Mouse (Mus musculus) left cerebral cortex, adult 2 months (tissue): ENCODE results near the gene Rpgrip1l. TPM values are rescaled to one million over a fixed set of nuclear protein-coding genes. Genes with fewer than 3 reads are reported as not detected.

Experiments
- DNase-seq, 2 experiments: peaks; one replicate each; pipeline ENCODE4 v3.0.0; 2021 to 2022; ENCODE audit warnings: low spot score in 2 of 2, mixed read lengths in 1 of 2; ENCODE audit errors: extremely low spot score in 1 of 2
- H3K27ac ChIP-seq: fragments of 200-600 bp; 2 replicates; pipeline ENCODE4 v1.8.1; 2022
- H3K4me3 ChIP-seq: fragments of 200-600 bp; 2 replicates; pipeline ENCODE4 v1.8.1; 2022
- CTCF ChIP-seq: fragments of 200-600 bp; IDR thresholded peaks from 2 replicates; pipeline ENCODE4 v1.8.1; 2022; ENCODE audit warnings: antibody characterized with exemption, mild to moderate bottlenecking, moderate library complexity
- intact Hi-C: fragments of 180-260 bp; cut with DNase I; formaldehyde crosslinking; loops from one replicate; pipeline ENCODE4 v1.15.1; 2025
- long read RNA-seq, 2 experiments: library from polyadenylated mRNA; stranded (forward); transcript quantifications; one replicate each; pipeline ENCODE4 v2.0.0; 2021; ENCODE audit warnings: borderline mapping rate in 2 of 2
- total RNA-seq, 2 experiments: library from RNA; stranded (reverse); gene quantifications; 2 replicates each; pipeline ENCODE4 v1.2.3; 2021

Rpgrip1l gene
- 10 to 100 TPM; 22.6 to 27.3 TPM for total RNA-seq
- long read RNA-seq, experiment 1, partial matches to known transcripts: 4 of 4 reads
- long read RNA-seq, experiment 1, other reads (novel, unspliced or antisense): 0 of 4 reads
- long read RNA-seq, experiment 2, full-length matches to known transcripts: 1 of 5 reads
- long read RNA-seq, experiment 2, partial matches to known transcripts: 2 of 5 reads
- long read RNA-seq, experiment 2, other reads (novel, unspliced or antisense): 2 of 5 reads

DNA sequence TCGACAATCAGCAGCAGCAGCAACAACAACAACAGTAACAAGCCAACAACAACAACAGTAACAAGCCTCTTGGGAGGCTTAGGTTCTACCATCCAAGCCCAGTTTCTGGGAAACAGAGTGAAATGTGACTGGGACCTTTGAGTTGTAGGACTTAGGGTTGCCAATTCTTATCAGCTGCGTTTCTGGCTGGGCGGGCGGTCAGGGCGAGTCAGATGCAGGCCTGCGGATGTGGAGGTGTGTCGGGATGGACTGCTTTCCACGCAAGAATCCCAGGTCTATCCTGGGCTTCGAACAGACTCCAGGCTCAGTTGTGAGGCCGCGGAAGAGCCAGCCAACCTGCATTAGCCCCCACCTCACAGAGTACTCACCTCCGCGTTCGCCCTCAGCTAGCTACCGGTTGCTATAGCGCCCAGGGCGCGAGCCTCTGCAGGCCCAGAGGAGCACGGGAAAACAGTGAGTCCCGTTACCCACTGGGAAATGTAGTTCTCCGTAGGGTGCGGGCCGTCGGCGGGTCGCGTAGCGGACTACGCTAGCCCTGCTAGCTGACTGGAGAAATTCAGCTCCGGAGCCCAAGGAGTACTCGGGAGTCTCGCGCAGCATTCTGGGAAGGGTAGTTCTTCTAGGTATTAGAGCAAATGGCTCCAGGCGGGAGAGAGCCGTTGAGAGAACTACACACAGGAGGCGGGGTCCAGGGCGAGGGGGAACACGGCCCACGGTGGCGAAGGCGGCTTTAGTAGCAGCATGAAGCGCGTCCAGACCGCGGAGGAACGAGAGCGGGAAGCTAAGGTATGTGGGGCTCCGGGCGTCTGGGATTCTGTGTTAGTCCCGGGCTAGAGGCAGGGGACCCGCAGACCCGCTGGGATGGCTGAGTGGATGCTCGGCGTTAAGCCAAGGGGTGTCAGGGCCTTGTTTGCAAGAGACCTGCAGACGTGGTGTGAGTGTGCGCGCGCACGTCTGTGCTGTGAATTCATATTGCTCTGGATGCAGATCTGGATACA lies at the start of gene Rpgrip1l, which contains the start of gene Fto:
TSS of gene Rpgrip1l (minus strand) at position 428 of the 998 bp plus-strand sequence.
TSS of gene Fto (plus strand) at position 691 of the 998 bp plus-strand sequence.
- peak; percentile 66 for TF ChIP-seq CTCF
- H3K27ac ChIP-seq: peak within 1 kb of the TSS; percentile 93
- DNase-seq: peak; percentile 95 to 97
- intact Hi-C loops: loop anchor here (2.0 kb wide), 1 partner anchor 32 kb away; no protein-coding TSS in a partner anchor
- H3K4me3 ChIP-seq: peak within 1 kb of the TSS; percentile 90

DNA sequence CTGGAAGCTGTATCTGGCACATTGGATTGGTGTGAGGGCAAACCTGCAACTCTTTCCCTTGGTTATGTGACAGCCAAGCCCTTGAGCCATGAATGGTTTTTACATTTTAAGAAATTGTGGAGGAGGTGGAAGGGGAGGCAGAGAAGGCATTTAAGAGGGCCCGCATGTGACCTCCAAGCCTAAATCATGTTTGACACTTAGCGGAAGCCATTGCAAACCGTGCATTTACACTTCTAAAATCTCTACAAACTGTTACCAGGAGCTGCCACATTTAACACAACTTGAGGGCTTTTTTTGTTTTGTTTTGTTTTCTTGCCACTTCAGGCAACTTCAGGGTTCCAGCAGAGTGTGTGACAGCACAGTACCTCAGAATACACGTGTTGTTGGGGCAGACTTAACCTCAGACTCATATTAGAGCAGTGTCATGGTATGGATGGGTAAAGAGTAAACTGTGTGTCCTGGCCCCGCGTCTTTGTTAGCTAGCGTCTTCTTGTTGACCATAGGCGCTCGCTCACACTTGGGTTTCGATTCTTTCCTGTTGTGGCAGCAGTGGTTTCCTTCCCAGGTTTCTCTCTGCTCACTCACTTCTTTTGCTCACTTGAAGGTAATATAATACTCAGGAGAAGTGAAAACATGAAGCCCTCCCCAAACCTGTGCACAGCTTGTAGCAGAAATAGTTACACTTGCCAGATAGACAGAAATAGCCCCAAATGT lies 47.7 kb upstream of the Rpgrip1l start:
- no peak overlapping the region for H3K27ac ChIP-seq
- H3K4me3 ChIP-seq: no peak overlapping the region
- no peak for DNase-seq
- no peak for TF ChIP-seq CTCF
- intact Hi-C loops: no loop called here

DNA sequence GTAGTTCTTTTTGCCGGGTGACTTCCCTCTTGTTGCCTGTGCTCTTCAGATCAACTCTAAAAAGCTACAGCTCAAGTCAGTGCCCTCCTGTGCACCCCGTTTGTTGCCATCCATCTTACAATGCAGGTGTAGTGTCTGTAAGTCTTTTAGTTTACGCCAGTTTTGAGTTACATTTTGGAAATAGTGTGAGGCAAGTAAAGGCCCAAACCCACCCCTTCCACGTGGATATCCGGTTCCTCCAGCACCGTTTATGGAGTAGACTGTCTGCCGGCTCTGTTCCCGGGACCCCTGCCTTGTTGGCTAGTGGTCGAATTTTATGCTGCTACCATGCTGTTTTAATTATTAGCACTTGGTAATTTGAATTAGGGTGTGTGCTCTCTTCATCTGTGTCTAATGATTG lies 46.4 kb upstream of the Rpgrip1l start:
- Histone ChIP-seq H3K27ac (no peak overlapping the region), H3K4me3 (no peak overlapping the region)
- intact Hi-C loops: no loop called here
- DNase-seq: no peak
- TF ChIP-seq CTCF: no peak

DNA sequence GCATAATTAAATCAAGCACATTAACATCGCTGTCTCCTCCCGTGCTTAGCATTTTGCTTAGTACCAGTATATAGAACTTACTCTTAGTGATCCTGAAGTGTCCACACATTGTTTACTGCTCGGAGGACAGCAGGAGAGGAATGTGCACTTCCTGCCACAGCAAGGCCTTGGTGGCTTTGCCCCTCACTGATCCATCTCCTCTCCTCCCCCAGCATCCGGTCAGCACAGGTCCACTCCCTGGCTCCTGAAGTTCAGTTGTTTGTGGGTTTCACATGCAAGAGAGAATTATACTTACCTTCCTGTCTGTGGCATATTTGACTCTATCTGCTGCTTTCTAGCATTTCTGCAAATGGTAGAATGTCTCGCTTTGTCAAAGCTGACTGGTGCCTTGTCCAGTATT lies 45.0 kb upstream of the Rpgrip1l start:
- intact Hi-C loops: no loop called here
- DNase-seq: no peak
- Histone ChIP-seq H3K4me3 (no peak overlapping the region), H3K27ac (no peak overlapping the region)
- no peak for TF ChIP-seq CTCF

DNA sequence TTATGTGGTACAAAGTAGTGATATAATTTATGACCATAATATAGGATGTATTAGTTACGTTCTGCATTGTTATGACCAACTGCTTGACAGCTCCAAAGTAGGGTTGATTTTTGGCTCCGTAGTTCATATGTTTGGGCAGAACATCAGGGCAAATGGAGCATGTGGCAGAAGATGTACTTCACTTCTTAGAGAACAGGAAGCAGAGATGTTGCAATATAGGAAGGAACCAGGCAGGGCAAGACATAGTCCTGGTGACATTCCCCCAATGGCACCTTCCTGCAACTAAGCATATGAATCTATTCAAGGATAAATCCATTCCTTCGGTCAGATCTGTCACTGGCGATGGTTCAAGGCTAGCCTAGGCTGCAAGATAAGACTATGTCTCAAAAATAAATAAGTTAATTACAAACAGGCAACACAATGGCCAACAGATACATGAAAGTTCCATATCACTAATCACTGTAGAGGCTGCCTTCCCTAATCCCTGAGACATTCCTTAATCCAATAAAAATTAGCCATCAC lies 44.5 kb upstream of the Rpgrip1l start:
- Histone ChIP-seq H3K27ac (no peak overlapping the region), H3K4me3 (no peak overlapping the region)
- DNase-seq: no peak
- intact Hi-C loops: no loop called here
- TF ChIP-seq CTCF: no peak

GRCm38 (mm10) chr8:91355956-91356699 lies 43.1 kb upstream of the Rpgrip1l start:
- DNase-seq: no peak
- intact Hi-C loops: no loop called here
- no peak overlapping the region for H3K4me3 ChIP-seq
- no peak overlapping the region for H3K27ac ChIP-seq
- TF ChIP-seq CTCF: no peak

DNA sequence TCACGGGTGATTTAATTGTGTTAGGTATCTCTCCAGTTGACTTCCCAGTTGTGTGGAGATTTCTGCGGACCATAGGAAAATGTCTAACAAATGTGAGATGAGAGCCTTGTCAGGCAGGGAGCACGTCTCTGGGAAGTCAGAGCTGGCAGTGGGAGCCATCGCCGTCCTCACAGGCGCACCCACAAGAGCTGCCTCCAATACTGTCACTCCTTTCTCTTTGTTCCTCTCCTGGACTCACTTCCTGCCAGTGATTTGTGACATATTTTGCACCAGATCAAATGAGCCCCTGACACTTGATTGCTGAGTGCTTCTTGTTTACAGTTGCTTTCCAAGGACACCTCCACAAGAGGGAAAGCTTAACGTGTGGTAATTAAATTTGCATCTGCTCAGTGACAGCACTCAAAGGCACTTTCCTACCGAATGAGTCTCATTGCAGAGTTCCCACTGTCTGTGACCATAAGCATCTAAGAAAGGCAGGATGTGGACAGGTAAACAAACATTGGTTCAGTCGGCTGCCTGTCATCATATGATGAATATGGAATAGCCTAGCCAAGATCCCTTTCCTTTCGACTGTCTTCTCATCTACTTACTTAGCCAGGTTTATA lies 42.3 kb upstream of the Rpgrip1l start:
- Histone ChIP-seq H3K27ac (no peak overlapping the region), H3K4me3 (no peak overlapping the region)
- intact Hi-C loops: no loop called here

GRCm38 (mm10) chr8:91353907-91354306 lies 40.8 kb upstream of the Rpgrip1l start:
- no peak overlapping the region for H3K27ac ChIP-seq
- intact Hi-C loops: no loop called here
- no peak overlapping the region for H3K4me3 ChIP-seq
- peak; percentile 55 for TF ChIP-seq CTCF
- no peak for DNase-seq

More for the DNA sequence above, 42.3 kb upstream of the Rpgrip1l start:
- no peak for DNase-seq
- TF ChIP-seq CTCF: no peak

- TF ChIP-seq CTCF: no peak
- intact Hi-C loops: no loop called here
- DNase-seq: no peak
- Histone ChIP-seq H3K27ac (no peak overlapping the region), H3K4me3 (no peak overlapping the region)
Measured at GRCm38 (mm10) chr8:91353062-91353461, 40.0 kb upstream of the Rpgrip1l start.

GRCm38 (mm10) chr8:91352598-91352997 lies 39.5 kb upstream of the Rpgrip1l start:
- Histone ChIP-seq H3K27ac (no peak overlapping the region), H3K4me3 (no peak overlapping the region)
- intact Hi-C loops: no loop called here
- no peak for TF ChIP-seq CTCF
- no peak for DNase-seq
